Mouse (Mus musculus) embryonic fibroblast, embryonic 13.5 days (primary cell): ENCODE data around the gene Cep112. TPM values are rescaled to one million over a fixed set of nuclear protein-coding genes. Genes with fewer than 3 reads are reported as not detected.

Source experiments
- H3K27ac ChIP-seq: 2 replicates; pipeline ENCODE4 v1.5.1; 2012; ENCODE audit warnings: low read length, control low read depth, inconsistent platforms; ENCODE audit not compliant: insufficient read depth
- H3K4me1 ChIP-seq: 2 replicates; pipeline ENCODE4 v1.6.1; 2011; ENCODE audit warnings: low read length; ENCODE audit not compliant: control insufficient read depth, insufficient read depth
- H3K4me3 ChIP-seq: 2 replicates; pipeline ENCODE4 v1.5.1; 2011; ENCODE audit warnings: mild to moderate bottlenecking, control low read depth, low read length; ENCODE audit not compliant: insufficient read depth
- CTCF ChIP-seq: IDR thresholded peaks from 2 replicates; pipeline ENCODE4 v1.5.1; 2011; ENCODE audit warnings: mild to moderate bottlenecking, control low read depth, low read length, moderate library complexity, borderline replicate concordance; ENCODE audit not compliant: insufficient read depth
- POLR2A ChIP-seq: IDR thresholded peaks from 2 replicates; pipeline ENCODE4 v1.6.1; 2011; ENCODE audit warnings: low read depth, mild to moderate bottlenecking, control low read depth, low read length, moderate library complexity
- polyA plus RNA-seq: library from polyadenylated mRNA; stranded (reverse); fragments of >200 nt; gene quantifications from 2 replicates; pipeline ENCODE4 v1.2.4, GENCODE M21; 2011; ENCODE audit warnings: low read depth; ENCODE audit not compliant: missing spikeins, insufficient read length

Cep112 gene
- polyA plus RNA-seq, 1 experiment, result 9.2 TPM

GRCm38 (mm10) chr11:108489863-108490262, 64.9 kb downstream of the Cep112 start:
- no peaks in the 10 kb centered on the region for H3K4me1 ChIP-seq
- no peak for TF ChIP-seq CTCF
- TF ChIP-seq POLR2A, result no peak
- H3K27ac ChIP-seq, result no peak overlapping the region
- H3K4me3 ChIP-seq, result no peak overlapping the region

- no peak for TF ChIP-seq POLR2A
- no peak for TF ChIP-seq CTCF
- Histone ChIP-seq H3K4me1 (no peaks in the 10 kb centered on the region), H3K4me3 (no peak overlapping the region), H3K27ac (no peak overlapping the region)
Observed at GRCm38 (mm10) chr11:108508190-108508589, 83.2 kb downstream of the Cep112 start.

GRCm38 (mm10) chr11:108527725-108528363, 102.9 kb downstream of the Cep112 start:
- Histone ChIP-seq H3K27ac (no peak overlapping the region), H3K4me1 (no peaks in the 10 kb centered on the region), H3K4me3 (no peak overlapping the region)
- no peak for TF ChIP-seq CTCF
- no peak for TF ChIP-seq POLR2A

- no peak overlapping the region for H3K27ac ChIP-seq
- no peak for TF ChIP-seq POLR2A
- TF ChIP-seq CTCF, result no peak
- no peak overlapping the region for H3K4me3 ChIP-seq
- no peaks in the 10 kb centered on the region for H3K4me1 ChIP-seq
Observed at GRCm38 (mm10) chr11:108532901-108533300, 107.9 kb downstream of the Cep112 start.

- H3K4me1 ChIP-seq, result no peaks in the 10 kb centered on the region
- no peak overlapping the region for H3K4me3 ChIP-seq
- no peak overlapping the region for H3K27ac ChIP-seq
- TF ChIP-seq POLR2A (no peak), CTCF (no peak)
Observed at GRCm38 (mm10) chr11:108534014-108534413, 109.0 kb downstream of the Cep112 start.

- Histone ChIP-seq H3K27ac (no peak overlapping the region), H3K4me3 (no peak overlapping the region), H3K4me1 (no peaks in the 10 kb centered on the region)
- TF ChIP-seq CTCF (no peak), POLR2A (no peak)
Observed at GRCm38 (mm10) chr11:108552997-108553622, 128.1 kb downstream of the Cep112 start.

GRCm38 (mm10) chr11:108553881-108554280, 128.9 kb downstream of the Cep112 start:
- Histone ChIP-seq H3K4me1 (no peaks in the 10 kb centered on the region), H3K4me3 (no peak overlapping the region), H3K27ac (no peak overlapping the region)
- no peak for TF ChIP-seq POLR2A
- no peak for TF ChIP-seq CTCF

- TF ChIP-seq POLR2A (no peak), CTCF (no peak)
- Histone ChIP-seq H3K4me1 (no peaks in the 10 kb centered on the region), H3K4me3 (no peak overlapping the region), H3K27ac (no peak overlapping the region)
Observed at GRCm38 (mm10) chr11:108558544-108558943, 133.6 kb downstream of the Cep112 start.

GRCm38 (mm10) chr11:108559506-108559905, 134.5 kb downstream of the Cep112 start:
- TF ChIP-seq CTCF (no peak), POLR2A (no peak)
- Histone ChIP-seq H3K4me1 (no peaks in the 10 kb centered on the region), H3K27ac (no peak overlapping the region), H3K4me3 (no peak overlapping the region)

GRCm38 (mm10) chr11:108562076-108562475, 137.1 kb downstream of the Cep112 start:
- Histone ChIP-seq H3K4me1 (no peaks in the 10 kb centered on the region), H3K27ac (no peak overlapping the region), H3K4me3 (no peak overlapping the region)
- TF ChIP-seq POLR2A (no peak), CTCF (no peak)
